Mouse (Mus musculus) right cerebral cortex, postnatal 4 days (tissue): ENCODE measurements at regions not wholly inside any gene's neighbourhood (a gene's known extent, or its start where the extent isn't known, plus 50 kb on each side); places are given as distances from the start of the nearest gene placed in this dataset.

Experiments
- DNase-seq: peaks from one replicate; pipeline ENCODE4 v3.0.0-alpha.2; 2022

DNA sequence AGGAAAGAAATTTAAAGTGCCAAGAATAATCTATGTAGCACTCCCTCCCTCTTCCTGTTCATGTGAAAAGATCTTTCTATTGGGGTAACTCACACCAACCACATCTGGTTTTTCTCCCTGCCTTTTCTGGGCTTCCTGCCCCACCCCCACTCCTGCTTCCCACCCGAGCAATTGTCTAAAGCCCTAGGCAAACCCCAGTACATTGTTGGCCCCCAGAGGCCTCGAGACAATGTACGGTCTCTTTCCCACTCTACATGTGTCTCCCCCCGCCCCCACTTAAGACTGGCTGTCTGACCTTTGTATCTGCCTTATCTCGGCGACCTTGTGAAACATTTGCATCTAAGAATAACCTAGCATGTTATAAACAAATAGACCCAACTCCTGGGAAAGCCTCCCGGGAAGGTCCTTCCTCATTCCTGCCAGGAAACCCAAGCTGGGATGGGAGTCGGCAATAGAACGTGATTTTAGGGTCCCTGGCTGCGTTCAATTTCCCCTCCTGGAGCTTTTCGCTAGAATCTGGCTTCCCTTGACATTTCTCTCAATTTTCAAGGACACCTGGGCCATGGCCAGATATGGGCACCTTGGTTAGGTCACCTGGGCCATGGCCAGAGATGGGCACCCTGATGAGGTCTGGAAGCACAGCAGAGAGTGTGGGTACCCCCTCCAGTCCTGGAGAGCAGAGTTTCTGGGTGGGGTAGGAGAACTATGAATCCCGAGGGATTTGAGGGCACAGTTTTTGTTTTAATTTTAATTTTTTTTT lies 97.9 kb upstream of the Map4k3 start:
- no peak for DNase-seq

DNA sequence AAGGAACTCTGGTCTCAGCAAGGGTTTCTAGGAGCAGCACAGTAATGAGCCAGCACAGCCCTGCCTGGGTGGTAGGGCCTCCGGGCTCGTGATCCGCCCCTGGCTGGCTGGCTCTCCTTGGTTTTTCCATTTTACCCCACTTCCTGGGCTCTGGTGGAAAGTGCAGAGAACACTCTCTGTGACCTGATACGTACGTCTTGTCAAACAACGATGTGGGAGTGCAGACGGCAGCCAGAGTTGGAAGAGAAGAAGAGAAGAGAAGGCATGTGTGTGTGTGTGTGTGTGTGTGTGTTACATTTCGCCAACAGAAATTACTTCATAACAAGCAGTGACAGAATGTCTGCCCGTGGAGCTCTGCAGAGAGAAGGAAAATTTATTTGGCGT lies 97.2 kb upstream of the Map4k3 start:
- peak; percentile 11 for DNase-seq

GRCm38 (mm10) chr17:80824826-80825517 lies 96.7 kb upstream of the Map4k3 start:
- DNase-seq = no peak

DNA sequence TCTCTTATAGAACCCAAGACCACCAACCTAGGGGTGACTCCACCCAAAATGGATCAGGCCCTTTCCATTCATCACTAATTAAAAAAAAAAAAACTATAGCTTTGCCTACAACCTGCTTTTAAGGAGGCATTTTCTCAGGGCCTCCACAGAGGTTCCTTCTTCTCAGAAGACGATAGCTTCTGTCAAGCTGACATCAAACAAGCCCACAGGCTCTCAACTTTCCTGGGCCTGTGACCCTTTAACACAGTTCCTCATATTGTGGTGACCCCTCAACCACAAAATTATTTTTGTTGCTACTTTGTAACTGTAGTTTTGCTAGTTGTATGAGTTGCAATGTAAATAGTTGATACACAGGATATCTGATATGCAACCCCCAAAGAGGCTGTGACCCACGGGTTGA lies 96.0 kb upstream of the Map4k3 start:
- DNase-seq = no peak

- no peak for DNase-seq
Measured at GRCm38 (mm10) chr17:80820888-80821287, 92.6 kb upstream of the Map4k3 start.

- DNase-seq = no peak
Measured at GRCm38 (mm10) chr17:80818477-80819028, 90.3 kb upstream of the Map4k3 start.

GRCm38 (mm10) chr17:80815747-80816146 lies 87.5 kb upstream of the Map4k3 start:
- DNase-seq = peak; percentile 42

DNA sequence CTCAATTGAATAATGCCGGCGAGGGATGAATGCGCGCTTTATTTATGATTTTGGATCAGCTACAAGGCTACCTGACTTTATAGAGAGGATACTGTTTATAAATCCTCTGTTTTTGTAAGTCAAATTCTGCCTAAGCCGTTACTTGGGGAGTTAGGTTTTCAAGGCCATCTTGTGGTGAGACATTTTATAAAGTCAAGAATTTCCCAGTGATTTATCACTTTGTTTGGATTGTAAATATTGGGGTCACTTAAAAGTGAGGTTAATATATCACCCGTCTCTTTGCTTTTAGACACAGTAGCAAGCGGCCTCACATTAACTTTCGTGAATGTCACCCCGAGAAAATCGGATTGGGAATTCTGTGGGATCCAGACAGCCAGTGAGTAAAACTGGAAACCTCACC lies 84.9 kb upstream of the Map4k3 start:
- DNase-seq = no peak

GRCm38 (mm10) chr17:80809275-80809674 lies 81.0 kb upstream of the Map4k3 start:
- no peak for DNase-seq

DNA sequence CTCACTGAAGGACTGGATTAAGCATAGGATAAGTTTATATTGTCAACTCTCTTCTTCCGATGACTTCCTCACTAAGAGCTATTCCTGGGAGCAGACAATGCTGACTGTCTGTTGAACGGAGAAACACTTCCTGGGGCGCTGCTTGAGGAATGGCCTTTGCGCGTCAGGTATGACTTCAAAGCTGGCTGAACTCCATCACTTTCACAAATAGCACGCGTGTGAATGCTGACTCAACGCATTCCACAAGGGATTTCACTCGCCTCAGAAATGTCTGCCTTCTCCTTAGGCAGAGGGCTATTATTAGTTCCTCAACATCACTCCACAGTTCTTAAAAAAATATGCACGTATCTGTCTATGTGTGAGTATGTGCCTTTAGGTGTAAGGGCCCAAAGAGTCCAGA lies 79.8 kb upstream of the Map4k3 start:
- DNase-seq = no peak

DNA sequence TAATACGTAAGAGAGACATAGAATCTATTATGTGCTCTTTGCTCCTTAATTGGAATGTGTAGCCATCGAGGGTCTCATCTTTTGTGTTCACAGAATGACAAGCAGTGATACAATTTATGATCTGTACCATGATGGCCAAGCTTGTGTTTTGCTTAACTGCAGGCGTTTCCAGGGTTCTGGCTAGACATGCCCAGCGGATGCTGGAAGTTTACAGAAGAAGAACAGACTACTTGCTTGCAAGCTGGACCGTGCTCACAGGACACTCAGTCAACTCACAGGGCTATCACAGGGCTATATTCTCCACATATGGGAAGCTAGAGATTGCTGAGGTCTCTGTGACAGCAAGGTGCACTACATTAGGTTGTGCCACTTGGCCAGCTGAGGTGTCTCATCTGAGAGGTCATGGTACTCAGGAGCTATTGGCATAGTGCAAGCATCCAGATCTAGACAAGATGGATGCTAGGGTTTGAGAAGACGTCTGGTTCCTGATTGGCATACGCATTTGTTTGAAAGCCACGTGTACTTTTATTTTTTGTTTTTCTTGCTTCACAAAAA lies 75.2 kb upstream of the Map4k3 start:
- no peak for DNase-seq

GRCm38 (mm10) chr17:80802622-80803021 lies 74.3 kb upstream of the Map4k3 start:
- no peak for DNase-seq

- no peak for DNase-seq
Measured at GRCm38 (mm10) chr17:80801991-80802390, 73.7 kb upstream of the Map4k3 start.

DNA sequence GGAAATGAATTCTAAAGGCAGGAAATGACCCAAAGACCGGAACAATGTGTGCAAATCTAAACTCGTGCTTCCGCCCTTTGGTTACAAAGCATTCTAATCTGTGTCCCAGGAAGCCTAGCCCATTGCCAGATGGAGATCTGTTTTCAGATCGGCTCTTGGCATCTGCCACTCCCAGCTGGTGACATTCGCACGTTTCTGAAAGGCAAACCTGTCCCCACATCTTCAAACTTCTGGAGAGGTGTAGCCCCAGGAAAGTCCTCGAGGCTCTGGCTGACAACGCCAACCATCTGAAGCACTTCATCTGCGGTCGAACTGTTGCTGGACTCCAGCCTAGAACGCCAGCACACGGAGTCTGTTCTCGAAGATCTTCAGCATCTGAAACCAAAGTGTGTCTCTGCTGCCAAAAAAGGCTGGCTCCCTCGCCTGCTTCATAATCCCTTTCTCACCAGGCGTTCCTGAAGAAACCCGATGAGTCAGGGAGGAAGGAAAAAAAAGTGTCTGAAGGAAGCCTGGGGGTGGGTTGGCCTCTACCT lies 73.2 kb upstream of the Map4k3 start:
- peak; percentile 62 for DNase-seq

- no peak for DNase-seq
Measured at GRCm38 (mm10) chr17:80800877-80801276, 72.6 kb upstream of the Map4k3 start.

DNA sequence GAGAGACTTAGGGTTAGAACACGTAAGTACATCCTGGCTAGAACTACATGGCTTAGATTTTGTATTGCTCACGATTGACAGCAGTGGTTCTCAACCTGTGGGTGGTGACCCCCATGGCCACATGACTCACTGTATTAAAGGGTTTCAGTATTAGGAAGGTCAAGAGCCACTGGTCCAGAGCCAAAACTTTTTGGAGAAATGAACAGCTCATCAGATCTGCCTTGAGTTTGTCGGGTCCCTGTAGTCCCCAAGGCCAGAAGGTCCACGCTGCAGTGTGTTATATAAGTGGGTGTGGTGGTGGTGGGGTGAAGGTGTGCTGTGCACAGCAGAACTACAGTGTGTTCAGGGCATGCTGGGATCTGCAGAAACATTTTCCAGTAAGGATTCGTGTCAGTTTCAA lies 72.2 kb upstream of the Map4k3 start:
- no peak for DNase-seq

DNA sequence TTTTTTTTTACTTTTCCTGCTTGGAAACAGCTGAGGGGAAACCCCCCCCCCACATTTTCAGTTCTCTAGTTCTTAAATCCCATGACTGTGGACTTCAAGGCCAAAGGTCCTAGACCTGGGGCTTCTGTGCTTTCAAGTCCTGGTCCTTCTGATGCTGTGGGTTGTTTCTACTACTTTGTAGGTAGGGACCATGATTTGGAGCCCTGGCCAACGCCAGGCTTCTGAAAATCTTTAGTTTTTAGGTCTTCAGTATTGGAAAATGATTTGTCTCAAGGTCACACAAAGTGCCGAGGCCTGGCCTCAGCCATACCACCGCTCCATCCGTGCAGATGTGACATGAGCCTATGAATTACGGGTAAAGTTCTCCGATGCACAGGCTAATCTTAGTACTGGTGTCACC lies 70.8 kb upstream of the Map4k3 start:
- no peak for DNase-seq

- no peak for DNase-seq
Measured at GRCm38 (mm10) chr17:80798281-80798980, 70.1 kb upstream of the Map4k3 start.

- DNase-seq = no peak
Measured at GRCm38 (mm10) chr17:80796790-80797189, 68.5 kb upstream of the Map4k3 start.

- no peak for DNase-seq
Measured at GRCm38 (mm10) chr17:80796386-80796785, 68.1 kb upstream of the Map4k3 start.

GRCm38 (mm10) chr17:80795453-80796105 lies 67.3 kb upstream of the Map4k3 start:
- DNase-seq = no peak

DNA sequence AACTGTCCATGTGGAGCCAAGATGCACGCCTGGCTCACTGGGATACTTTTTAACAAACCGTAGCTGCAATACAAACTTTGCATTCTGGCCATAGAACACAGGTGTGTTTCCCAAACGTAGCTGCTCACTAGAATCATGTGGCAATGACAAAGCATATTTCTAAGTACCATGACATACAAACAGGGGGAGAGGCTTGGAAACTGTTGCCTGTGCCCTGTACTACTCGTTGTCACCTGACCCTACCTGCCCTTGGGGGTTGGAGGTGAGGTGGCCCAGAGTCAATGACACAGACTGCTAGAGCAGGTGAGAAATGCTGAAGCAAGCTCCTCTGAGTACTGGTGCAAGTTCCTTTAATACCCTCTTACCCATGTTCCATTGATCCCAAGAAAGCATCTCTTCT lies 64.3 kb upstream of the Map4k3 start:
- DNase-seq = no peak

- no peak for DNase-seq
Measured at GRCm38 (mm10) chr17:80789706-80790105, 61.4 kb upstream of the Map4k3 start.
